Mouse (Mus musculus) stomach, embryonic 15.5 days (tissue): ENCODE measurements at regions not wholly inside any gene's neighbourhood (a gene's known extent, or its start where the extent isn't known, plus 50 kb on each side); places are given as distances from the start of the nearest gene placed in this dataset.
A peak's percentile ranks its signal among the peaks of the same experiment; 100 is the strongest.

Experiments used
- ATAC-seq: fragments of 200-750 bp; cut with Nextera tagmentation; 2 replicates; pipeline ENCODE4 v1.8.0; 2017; ENCODE audit warnings: low read depth, moderate number of reproducible peaks, moderate TSS enrichment; ENCODE audit not compliant: insufficient read depth, low FRiP score
- H3K27ac ChIP-seq: fragments of 300-500 bp; sonication (generic); 2 replicates; pipeline ENCODE4 v1.5.1; 2015; ENCODE audit warnings: mild to moderate bottlenecking, inconsistent platforms
- H3K27me3 ChIP-seq: fragments of 300-500 bp; sonication (generic); replicated peaks from 2 replicates; pipeline ENCODE4 v1.6.1; 2015; ENCODE audit warnings: inconsistent platforms
- H3K36me3 ChIP-seq: fragments of 300-500 bp; sonication (generic); 2 replicates; pipeline ENCODE4 v1.6.1; 2015; ENCODE audit warnings: inconsistent platforms
- H3K4me1 ChIP-seq: fragments of 300-500 bp; sonication (generic); 2 replicates; pipeline ENCODE4 v1.6.1; 2015; ENCODE audit warnings: inconsistent platforms
- H3K4me2 ChIP-seq: fragments of 300-500 bp; sonication (generic); 2 replicates; pipeline ENCODE4 v1.6.1; 2015; ENCODE audit warnings: mild to moderate bottlenecking, inconsistent platforms
- H3K4me3 ChIP-seq: fragments of 300-500 bp; sonication (generic); replicated peaks from 2 replicates; pipeline ENCODE4 v1.5.1; 2015; ENCODE audit warnings: inconsistent platforms
- H3K9ac ChIP-seq: fragments of 300-500 bp; sonication (generic); 2 replicates; pipeline ENCODE4 v1.6.1; 2015; ENCODE audit warnings: inconsistent platforms
- H3K9me3 ChIP-seq: fragments of 300-500 bp; sonication (generic); 2 replicates; pipeline ENCODE4 v1.6.1; 2016; ENCODE audit warnings: inconsistent platforms
- WGBS: fragments of 180-500 bp; shearing (Covaris S2); methylation state at CpG from one replicate; pipeline ENCODE4 v1.1.7; 2015; 5-methylcytosine and 5-hydroxymethylcytosine counted together

- H3K27me3 ChIP-seq, result no peaks in the 10 kb centered on the region
- peaks cover 7% of the 10 kb centered on the region; the same call in 1 of the 2 replicates for H3K4me1 ChIP-seq
- no peak overlapping the region for H3K4me3 ChIP-seq
- no peaks in the 10 kb centered on the region for H3K36me3 ChIP-seq
- H3K27ac ChIP-seq, result no peak overlapping the region
- H3K9ac ChIP-seq, result no peak overlapping the region
- no peaks in the 10 kb centered on the region for H3K9me3 ChIP-seq
- no peak overlapping the region for H3K4me2 ChIP-seq
- WGBS, result 86% methylated on average over 3 of the region's 3 CpGs
- ATAC-seq, result no peak
Observed at GRCm38 (mm10) chr15:50995688-50996087, 2889.0 kb upstream of the Gm7489 start.

DNA sequence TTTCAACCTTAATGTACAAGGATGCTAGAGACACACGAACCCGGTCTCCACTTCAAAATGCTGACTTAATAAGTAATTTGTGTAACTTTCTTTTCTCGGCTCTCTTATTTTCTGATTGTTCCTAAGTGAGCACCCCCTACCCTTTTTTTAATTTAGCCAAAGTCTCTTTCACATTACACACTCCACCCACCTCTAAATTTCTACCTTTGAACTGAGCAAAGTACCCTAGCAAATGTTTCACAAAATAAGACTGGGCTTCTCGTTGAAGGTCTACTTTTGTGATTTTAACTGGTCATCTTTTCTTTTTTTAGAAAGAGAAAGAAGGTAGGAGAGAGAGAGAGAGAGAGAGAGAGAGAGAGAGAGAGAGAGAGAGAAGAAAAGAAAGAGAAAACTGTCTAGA is 2888.4 kb upstream of the Gm7489 start:
- H3K27ac ChIP-seq, result no peak overlapping the region
- no peaks in the 10 kb centered on the region for H3K27me3 ChIP-seq
- ATAC-seq, result no peak
- H3K36me3 ChIP-seq, result no peaks in the 10 kb centered on the region
- H3K4me1 ChIP-seq, result peaks cover 7% of the 10 kb centered on the region; the same call in 1 of the 2 replicates
- no peak overlapping the region for H3K4me3 ChIP-seq
- H3K4me2 ChIP-seq, result no peak overlapping the region
- H3K9ac ChIP-seq, result no peak overlapping the region
- H3K9me3 ChIP-seq, result no peaks in the 10 kb centered on the region
- 85% methylated on average over 4 of the region's 4 CpGs for WGBS

DNA sequence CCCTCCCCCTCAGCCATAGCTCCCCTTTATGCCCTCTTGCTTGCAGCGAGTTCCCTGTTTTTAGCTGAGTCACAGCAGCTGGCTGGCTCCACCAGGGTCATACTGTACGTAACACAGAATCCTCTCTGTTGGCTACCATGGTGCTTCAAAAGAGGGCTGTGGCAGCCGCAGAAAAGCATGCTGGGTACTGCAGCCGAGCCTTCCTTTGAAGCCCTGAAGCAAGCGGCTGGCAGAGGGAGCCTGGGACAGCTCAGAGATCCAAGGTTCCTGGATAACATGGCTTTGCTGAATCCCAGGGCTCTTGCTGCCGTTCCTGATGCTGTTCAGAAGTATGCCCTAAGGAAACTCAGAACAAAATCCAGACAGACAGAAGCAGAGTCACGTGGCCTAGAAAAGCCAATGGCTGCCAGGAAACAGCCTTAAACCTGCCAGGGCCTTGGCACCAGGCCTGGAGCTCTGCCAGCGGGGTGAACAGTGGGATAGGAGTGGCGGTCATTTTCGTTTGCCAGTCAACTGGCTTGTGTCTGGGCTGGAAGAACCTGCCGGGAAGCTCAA is 2887.4 kb upstream of the Gm7489 start:
- ATAC-seq, result 0 out of 2 replicates have a peak, but pooled peaks have one; percentile 22
- peaks cover 7% of the 10 kb centered on the region; the same call in 1 of the 2 replicates for H3K4me1 ChIP-seq
- no peaks in the 10 kb centered on the region for H3K27me3 ChIP-seq
- H3K9ac ChIP-seq, result no peak overlapping the region
- H3K36me3 ChIP-seq, result no peaks in the 10 kb centered on the region
- peak overlapping the region; percentile 10; the same call in 1 of the 2 replicates for H3K4me2 ChIP-seq
- H3K9me3 ChIP-seq, result no peaks in the 10 kb centered on the region
- no peak overlapping the region for H3K4me3 ChIP-seq
- no peak overlapping the region; the same call in 1 of the 2 replicates for H3K27ac ChIP-seq
- 51% methylated on average over 11 of the region's 11 CpGs for WGBS

DNA sequence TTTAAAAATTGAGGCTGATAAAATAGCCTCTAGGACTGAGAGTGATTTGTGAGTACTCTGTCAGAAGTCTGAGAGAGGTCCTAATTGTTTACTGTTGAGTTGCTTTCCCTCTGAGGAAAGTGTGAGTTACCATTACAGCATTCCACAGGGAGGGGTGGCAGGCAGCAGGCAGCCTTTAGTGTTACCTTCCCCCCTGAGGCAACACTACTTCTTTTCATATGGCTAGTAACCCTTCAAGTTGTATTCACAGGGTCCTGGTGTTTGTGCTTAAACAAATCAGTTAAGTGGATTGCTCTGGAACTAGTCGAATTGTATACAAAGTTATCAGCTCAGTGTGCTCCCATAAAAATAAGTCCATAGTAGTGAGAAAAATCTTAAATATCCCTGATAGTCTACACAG is 2845.7 kb upstream of the Gm7489 start:
- ATAC-seq, result no peak
- no peaks in the 10 kb centered on the region for H3K4me1 ChIP-seq
- 6% methylated on average over 1 of the region's 1 CpGs for WGBS

DNA sequence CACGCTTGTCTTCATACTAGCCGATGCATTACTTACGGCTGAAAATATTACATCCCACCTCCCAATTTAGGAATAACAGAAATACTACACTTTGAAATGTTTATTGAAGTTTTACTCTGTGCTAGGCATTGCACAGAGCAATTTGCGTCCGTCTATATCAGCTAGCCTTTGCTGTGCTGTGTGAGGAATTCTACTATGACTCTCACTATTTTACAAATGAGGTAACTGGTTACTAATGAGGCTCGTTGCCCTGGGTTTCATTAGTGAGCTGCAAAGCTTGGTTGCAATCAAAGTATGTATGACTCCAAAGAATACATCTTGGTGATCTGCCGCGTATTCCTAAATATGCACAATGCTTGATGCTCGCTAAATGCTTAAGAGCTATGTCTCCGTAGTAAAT is 2814.2 kb upstream of the Gm7489 start:
- no peak for ATAC-seq
- H3K4me1 ChIP-seq, result no peaks in the 10 kb centered on the region
- no peaks in the 10 kb centered on the region for H3K9me3 ChIP-seq
- H3K27ac ChIP-seq, result no peak overlapping the region
- H3K27me3 ChIP-seq, result no peaks in the 10 kb centered on the region
- H3K36me3 ChIP-seq, result no peaks in the 10 kb centered on the region
- no peak overlapping the region for H3K4me2 ChIP-seq
- WGBS, result 79% methylated on average over 10 of the region's 10 CpGs
- H3K9ac ChIP-seq, result no peak overlapping the region
- no peak overlapping the region for H3K4me3 ChIP-seq

More for the DNA sequence above, 2845.7 kb upstream of the Gm7489 start:
- no peak overlapping the region for H3K4me3 ChIP-seq
- no peaks in the 10 kb centered on the region for H3K36me3 ChIP-seq
- H3K9ac ChIP-seq, result no peak overlapping the region
- no peaks in the 10 kb centered on the region for H3K27me3 ChIP-seq
- no peak overlapping the region for H3K27ac ChIP-seq
- no peaks in the 10 kb centered on the region for H3K9me3 ChIP-seq
- no peak overlapping the region for H3K4me2 ChIP-seq

GRCm38 (mm10) chr15:51071132-51071656 is 2813.5 kb upstream of the Gm7489 start:
- Histone ChIP-seq H3K4me3 (no peak overlapping the region), H3K9ac (no peak overlapping the region), H3K9me3 (no peaks in the 10 kb centered on the region), H3K27me3 (no peaks in the 10 kb centered on the region), H3K27ac (no peak overlapping the region), H3K36me3 (no peaks in the 10 kb centered on the region), H3K4me1 (no peaks in the 10 kb centered on the region), H3K4me2 (no peak overlapping the region)
- 78% methylated on average over 10 of the region's 10 CpGs for WGBS
- no peak for ATAC-seq

- Histone ChIP-seq H3K36me3 (no peaks in the 10 kb centered on the region), H3K27me3 (no peaks in the 10 kb centered on the region), H3K4me3 (no peak overlapping the region), H3K4me1 (no peaks in the 10 kb centered on the region), H3K4me2 (no peak overlapping the region), H3K9me3 (no peaks in the 10 kb centered on the region), H3K27ac (no peak overlapping the region), H3K9ac (no peak overlapping the region)
- WGBS, result 84% methylated on average over 6 of the region's 6 CpGs
- no peak for ATAC-seq
Observed at GRCm38 (mm10) chr15:51073678-51074077, 2811.0 kb upstream of the Gm7489 start.

GRCm38 (mm10) chr15:51074196-51074595 is 2810.5 kb upstream of the Gm7489 start:
- Histone ChIP-seq H3K9me3 (no peaks in the 10 kb centered on the region), H3K27ac (no peak overlapping the region), H3K4me3 (no peak overlapping the region), H3K9ac (no peak overlapping the region), H3K4me1 (no peaks in the 10 kb centered on the region), H3K36me3 (no peaks in the 10 kb centered on the region), H3K27me3 (no peaks in the 10 kb centered on the region), H3K4me2 (no peak overlapping the region)
- WGBS, result 88% methylated on average over 7 of the region's 7 CpGs
- ATAC-seq, result no peak

GRCm38 (mm10) chr15:51083677-51084322 is 2800.9 kb upstream of the Gm7489 start:
- no peaks in the 10 kb centered on the region for H3K4me1 ChIP-seq
- no peak overlapping the region; the same call in 1 of the 2 replicates for H3K4me2 ChIP-seq
- H3K4me3 ChIP-seq, result no peak overlapping the region
- no peak for ATAC-seq
- no peaks in the 10 kb centered on the region for H3K9me3 ChIP-seq
- H3K9ac ChIP-seq, result no peak overlapping the region
- no peak overlapping the region for H3K27ac ChIP-seq
- WGBS, result 54% methylated on average over 12 of the region's 12 CpGs
- no peaks in the 10 kb centered on the region for H3K27me3 ChIP-seq
- H3K36me3 ChIP-seq, result no peaks in the 10 kb centered on the region

DNA sequence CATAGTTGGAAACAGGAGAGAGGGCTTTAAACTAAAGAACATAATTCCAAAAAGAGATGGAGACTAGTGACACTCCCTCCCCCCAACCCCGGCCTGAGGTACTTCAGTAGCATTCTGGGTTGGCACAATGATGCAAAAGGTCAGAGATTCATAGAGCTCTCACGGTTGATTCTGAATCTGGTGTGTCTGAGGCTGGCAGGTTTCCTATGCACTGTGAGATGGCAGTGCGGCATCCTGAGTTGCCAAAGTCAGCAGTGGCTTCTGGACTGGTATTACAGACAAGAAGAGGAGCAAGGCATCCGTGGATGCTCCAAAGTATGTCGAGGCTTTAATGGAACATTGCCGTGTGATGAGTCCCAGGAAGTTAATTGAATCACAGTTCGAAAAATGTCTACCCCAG is 2791.8 kb upstream of the Gm7489 start:
- 78% methylated on average over 7 of the region's 7 CpGs for whole genome bisulfite sequencing
- H3K4me2 ChIP-seq, result no peak overlapping the region
- H3K9ac ChIP-seq, result no peak overlapping the region
- no peaks in the 10 kb centered on the region for H3K36me3 ChIP-seq
- H3K4me3 ChIP-seq, result no peak overlapping the region
- no peak for ATAC-seq
- H3K27me3 ChIP-seq, result no peaks in the 10 kb centered on the region
- H3K27ac ChIP-seq, result no peak overlapping the region
- no peaks in the 10 kb centered on the region for H3K9me3 ChIP-seq
- H3K4me1 ChIP-seq, result no peaks in the 10 kb centered on the region

DNA sequence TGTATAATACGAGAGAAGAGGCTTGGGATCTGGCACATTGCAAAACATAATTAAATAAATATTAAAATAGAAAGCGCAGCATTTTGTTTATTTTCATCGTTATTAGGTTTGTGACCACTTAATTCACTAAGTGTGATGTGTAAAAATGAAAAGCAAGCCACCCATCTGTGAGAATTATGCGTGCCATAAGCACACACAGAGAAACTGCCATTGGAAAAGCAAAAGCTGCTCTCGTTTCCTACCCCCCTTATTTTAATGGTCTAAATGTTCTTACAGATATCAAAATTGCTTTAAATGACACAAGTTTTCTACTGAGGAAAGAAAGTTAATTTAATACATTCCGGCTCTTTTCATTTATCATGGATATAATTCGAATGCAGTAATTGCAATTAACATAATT is 2780.8 kb upstream of the Gm7489 start:
- Histone ChIP-seq H3K4me1 (no peaks in the 10 kb centered on the region), H3K27me3 (no peaks in the 10 kb centered on the region), H3K4me2 (peak overlapping the region; percentile 46; the same call in 1 of the 2 replicates), H3K9ac (no peak overlapping the region), H3K27ac (no peak overlapping the region), H3K4me3 (no peak overlapping the region), H3K9me3 (no peaks in the 10 kb centered on the region), H3K36me3 (no peaks in the 10 kb centered on the region)
- WGBS, result 77% methylated on average over 7 of the region's 7 CpGs
- no peak for ATAC-seq

GRCm38 (mm10) chr15:51104362-51104761 is 2780.3 kb upstream of the Gm7489 start:
- 14% methylated on average over 10 of the region's 10 CpGs for WGBS
- no peaks in the 10 kb centered on the region for H3K9me3 ChIP-seq
- no peak overlapping the region for H3K4me3 ChIP-seq
- no peak for ATAC-seq
- H3K27ac ChIP-seq, result no peak overlapping the region
- H3K4me2 ChIP-seq, result peak overlapping the region; percentile 46
- no peaks in the 10 kb centered on the region for H3K4me1 ChIP-seq
- H3K9ac ChIP-seq, result no peak overlapping the region
- H3K36me3 ChIP-seq, result no peaks in the 10 kb centered on the region
- H3K27me3 ChIP-seq, result no peaks in the 10 kb centered on the region
